Mouse (Mus musculus) 416B (cell line): Measurements from ENCODE around the gene Gata2.

Experiments
- DNase-seq: peaks from one replicate; pipeline ENCODE4 v3.0.0; 2011; ENCODE audit warnings: low read depth

Gata2 gene

GRCm38 (mm10) chr6:88194978-88195325 lies 1.3 kb downstream of the Gata2 start:
- DNase-seq = no peak

- no peak for DNase-seq
Measured at GRCm38 (mm10) chr6:88196054-88196732, 2.5 kb downstream of the Gata2 start.

GRCm38 (mm10) chr6:88196733-88197312 lies 3.1 kb downstream of the Gata2 start:
- DNase-seq = no peak

GRCm38 (mm10) chr6:88197313-88198069 lies 3.8 kb downstream of the Gata2 start:
- peak; percentile 41 for DNase-seq

GRCm38 (mm10) chr6:88198070-88198940 lies 4.6 kb downstream of the Gata2 start:
- peak; percentile 91 for DNase-seq

GRCm38 (mm10) chr6:88199001-88199717 lies 5.5 kb downstream of the Gata2 start:
- peak; percentile 52 for DNase-seq

- DNase-seq = peak; percentile 43
Measured at GRCm38 (mm10) chr6:88199718-88200692, 6.3 kb downstream of the Gata2 start.

GRCm38 (mm10) chr6:88200693-88201609 lies 7.3 kb downstream of the Gata2 start:
- DNase-seq = peak; percentile 36

- DNase-seq = peak; percentile 75
Measured at GRCm38 (mm10) chr6:88201926-88202700, 8.4 kb downstream of the Gata2 start.

GRCm38 (mm10) chr6:88202921-88203690 lies 9.4 kb downstream of the Gata2 start:
- DNase-seq = peak; percentile 99

- DNase-seq = no peak
Measured at GRCm38 (mm10) chr6:88203791-88204405, 10.2 kb downstream of the Gata2 start.

- no peak for DNase-seq
Measured at GRCm38 (mm10) chr6:88204531-88205385, 11.1 kb downstream of the Gata2 start.

- no peak for DNase-seq
Measured at GRCm38 (mm10) chr6:88205386-88205700, 11.7 kb downstream of the Gata2 start.

GRCm38 (mm10) chr6:88205937-88206336 lies 12.2 kb downstream of the Gata2 start:
- no peak for DNase-seq

- peak; percentile 52 for DNase-seq
Measured at GRCm38 (mm10) chr6:88206566-88206965, 12.9 kb downstream of the Gata2 start.

GRCm38 (mm10) chr6:88207403-88208033 lies 13.8 kb downstream of the Gata2 start:
- DNase-seq = peak; percentile 65
